Mouse (Mus musculus) forebrain, embryonic 14.5 days (tissue): ENCODE results near the gene Qrich2. TPM values are rescaled to one million over a fixed set of nuclear protein-coding genes. Genes with fewer than 3 reads are reported as not detected.
"Not testable (repeated sequence)": the region's sequence is repeated elsewhere in the genome, so short reads cannot be mapped to it uniquely, and the experiment has no call there.

Source experiments
- ATAC-seq: fragments of 200-750 bp; cut with Nextera tagmentation; 2 replicates; pipeline ENCODE4 v1.8.0; 2017; ENCODE audit warnings: mild to moderate bottlenecking, moderate library complexity
- DNase-seq: peaks from one replicate; pipeline ENCODE4 v3.0.0-alpha.2; 2015; ENCODE audit warnings: low spot score
- H3K27ac ChIP-seq: fragments of 300-500 bp; sonication (generic); 2 replicates; pipeline ENCODE4 v1.5.1; 2014; ENCODE audit warnings: low read depth, mild to moderate bottlenecking, control low read depth, low read length, moderate library complexity
- H3K27me3 ChIP-seq: fragments of 300-500 bp; sonication (generic); replicated peaks from 2 replicates; pipeline ENCODE4 v1.6.1; 2014; ENCODE audit warnings: low read length, control low read depth, mixed read lengths; ENCODE audit not compliant: control insufficient read depth, insufficient read depth
- H3K36me3 ChIP-seq: fragments of 300-500 bp; sonication (generic); 2 replicates; pipeline ENCODE4 v1.6.1; 2014; ENCODE audit warnings: low read length, control low read depth; ENCODE audit not compliant: control insufficient read depth, insufficient read depth
- H3K4me1 ChIP-seq: fragments of 300-500 bp; sonication (generic); 2 replicates; pipeline ENCODE4 v1.6.1; 2014; ENCODE audit warnings: antibody characterized with exemption, low read length, control low read depth; ENCODE audit not compliant: control insufficient read depth, insufficient read depth
- H3K4me2 ChIP-seq: fragments of 300-500 bp; sonication (generic); 2 replicates; pipeline ENCODE4 v1.6.1; 2014; ENCODE audit warnings: mild to moderate bottlenecking, control low read depth, low read length
- H3K4me3 ChIP-seq: fragments of 300-500 bp; sonication (generic); 2 replicates; pipeline ENCODE4 v1.5.1; 2014; ENCODE audit warnings: low read depth, low read length, control low read depth
- H3K9ac ChIP-seq: fragments of 300-500 bp; sonication (generic); 2 replicates; pipeline ENCODE4 v1.6.1; 2014; ENCODE audit warnings: mild to moderate bottlenecking, low read length, control low read depth, moderate library complexity
- H3K9me3 ChIP-seq: fragments of 300-500 bp; sonication (generic); replicated peaks from 2 replicates; pipeline ENCODE4 v1.6.1; 2016; ENCODE audit warnings: low read length, control low read depth, mixed read lengths; ENCODE audit not compliant: control insufficient read depth
- WGBS: fragments of 180-500 bp; shearing (Covaris S2); extraction: QIAGEN DNeasy Blood & Tissue Kit; methylation state at CpG from one replicate; pipeline ENCODE4 v1.1.7; 2014; 5-methylcytosine and 5-hydroxymethylcytosine counted together
- polyA plus RNA-seq: library from polyadenylated mRNA; unstranded; fragments of >200 nt; fragmentation: Nextera tagmentation; extraction: Ambion mirVana; gene quantifications from 2 replicates; pipeline ENCODE4 v1.2.1, GENCODE M21; 2014

Qrich2 gene
- polyA plus RNA-seq, 1 experiment from 2014 or later = not detected

DNA sequence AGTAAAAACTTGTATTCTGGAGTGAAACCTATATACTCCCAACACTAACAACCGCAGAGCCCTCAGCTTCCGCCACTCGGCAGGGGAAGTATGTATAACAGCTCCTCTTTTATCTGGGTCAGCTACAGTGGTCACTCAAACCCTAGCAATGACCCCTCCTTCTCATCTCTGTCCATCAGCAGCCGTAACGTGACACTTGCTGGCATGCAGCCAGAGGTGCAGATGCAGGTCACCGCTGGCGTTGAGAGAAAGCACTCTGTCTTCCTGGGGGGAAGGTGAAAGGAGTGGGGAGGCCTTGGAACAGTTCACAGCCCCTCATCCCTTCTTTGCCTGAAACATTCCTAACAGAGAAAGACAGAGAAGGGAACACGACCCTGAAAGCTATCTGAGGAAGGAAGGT is 13.8 kb upstream of the Qrich2 start:
- Histone ChIP-seq H3K4me3 (no peak overlapping the region), H3K9me3 (no peaks in the 10 kb centered on the region), H3K4me2 (no peak overlapping the region), H3K36me3 (peaks cover 95% of the 10 kb centered on the region), H3K27me3 (no peaks in the 10 kb centered on the region), H3K4me1 (no peaks in the 10 kb centered on the region), H3K9ac (no peak overlapping the region), H3K27ac (no peak overlapping the region)
- DNase-seq (no peak), ATAC-seq (no peak)
- WGBS = 74% methylated on average over 8 of the region's 8 CpGs

DNA sequence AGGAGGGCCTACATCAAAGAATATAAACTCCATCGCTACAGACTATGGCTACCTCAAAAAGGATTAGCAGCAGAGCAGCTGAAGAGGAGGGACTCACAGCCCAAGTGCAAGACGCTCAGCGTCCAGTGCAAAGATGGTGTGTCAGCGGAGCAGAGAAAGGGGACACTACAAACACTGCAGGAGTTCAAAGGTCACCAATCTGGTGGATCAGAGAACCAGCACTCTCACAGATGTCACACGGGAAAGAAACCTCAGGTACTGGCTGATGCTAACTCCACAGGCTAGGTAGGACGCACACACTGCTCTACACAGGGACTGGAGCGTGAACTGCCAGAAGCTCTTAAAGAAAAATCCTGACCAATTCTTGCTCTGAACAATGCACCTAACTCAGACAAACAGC is 12.9 kb upstream of the Qrich2 start:
- Histone ChIP-seq H3K9ac (no peak overlapping the region), H3K36me3 (peaks cover 92% of the 10 kb centered on the region), H3K4me2 (no peak overlapping the region), H3K27me3 (no peaks in the 10 kb centered on the region), H3K4me1 (no peaks in the 10 kb centered on the region), H3K27ac (no peak overlapping the region), H3K9me3 (no peaks in the 10 kb centered on the region), H3K4me3 (no peak overlapping the region)
- WGBS = 87% methylated on average over 7 of the region's 7 CpGs
- no peak for ATAC-seq
- no peak for DNase-seq

DNA sequence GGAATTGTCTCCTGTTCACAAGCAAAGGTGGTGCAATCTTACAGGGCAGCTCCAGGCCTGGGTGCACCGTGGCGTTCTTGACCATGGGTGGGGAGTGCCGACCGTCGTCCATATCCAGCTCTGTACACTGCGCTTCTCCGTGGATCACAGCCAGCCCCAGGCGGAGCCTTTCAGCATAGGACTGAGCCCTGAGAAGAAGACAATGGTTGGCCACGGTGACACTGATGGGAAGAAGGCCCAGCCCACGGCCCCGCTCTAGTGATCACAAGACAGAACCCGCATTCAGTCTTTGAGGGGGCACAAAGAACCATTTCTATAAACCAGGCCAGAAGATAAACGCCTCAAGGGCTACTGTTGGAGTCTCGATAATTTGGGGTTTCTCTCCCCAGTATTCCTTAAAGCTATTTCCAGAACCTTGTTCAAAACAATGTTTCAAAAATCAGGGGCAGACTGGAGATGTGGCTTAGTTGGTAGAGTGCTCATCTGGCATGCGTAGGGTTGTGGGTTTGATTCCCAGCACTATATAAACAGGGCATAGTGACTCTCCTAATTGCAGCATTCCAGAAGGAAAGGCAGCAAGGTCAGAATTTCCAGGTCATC is 11.2 kb upstream of the Qrich2 start:
- DNase-seq = no peak
- 88% methylated on average over 15 of the region's 15 CpGs for WGBS

DNA sequence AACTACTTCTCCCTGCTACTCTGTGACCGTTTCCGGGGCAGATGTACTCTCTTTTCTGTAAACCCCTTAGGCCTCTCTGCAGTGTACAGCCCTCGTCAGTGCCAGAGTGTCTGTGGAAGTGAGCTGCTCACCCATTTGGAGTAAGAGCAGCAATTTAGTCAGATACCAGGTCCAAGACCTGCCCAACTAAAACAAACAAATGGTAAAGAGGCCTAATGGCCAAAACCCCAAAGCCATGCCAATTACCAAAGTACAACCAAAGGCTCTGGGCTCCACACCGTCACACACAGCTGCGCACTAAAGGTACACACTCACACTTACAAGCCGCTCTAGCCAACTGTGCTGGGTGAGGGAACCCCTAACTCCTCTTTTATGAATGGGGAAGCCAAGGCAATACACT is 10.7 kb upstream of the Qrich2 start:
- 90% methylated on average over 6 of the region's 6 CpGs for WGBS
- Histone ChIP-seq H3K9ac (no peak overlapping the region), H3K27me3 (no peaks in the 10 kb centered on the region), H3K27ac (no peak overlapping the region; the same call in 1 of the 2 replicates), H3K9me3 (no peaks in the 10 kb centered on the region), H3K4me2 (no peak overlapping the region), H3K36me3 (peaks cover 96% of the 10 kb centered on the region), H3K4me1 (no peaks in the 10 kb centered on the region), H3K4me3 (no peak overlapping the region)
- ATAC-seq (no peak), DNase-seq (no peak)

More for the DNA sequence above, 11.2 kb upstream of the Qrich2 start:
- Histone ChIP-seq H3K36me3 (peaks cover 96% of the 10 kb centered on the region), H3K27me3 (no peaks in the 10 kb centered on the region), H3K9me3 (no peaks in the 10 kb centered on the region), H3K4me2 (no peak overlapping the region), H3K9ac (no peak overlapping the region), H3K4me3 (no peak overlapping the region), H3K4me1 (no peaks in the 10 kb centered on the region), H3K27ac (no peak overlapping the region)
- ATAC-seq = no peak

DNA sequence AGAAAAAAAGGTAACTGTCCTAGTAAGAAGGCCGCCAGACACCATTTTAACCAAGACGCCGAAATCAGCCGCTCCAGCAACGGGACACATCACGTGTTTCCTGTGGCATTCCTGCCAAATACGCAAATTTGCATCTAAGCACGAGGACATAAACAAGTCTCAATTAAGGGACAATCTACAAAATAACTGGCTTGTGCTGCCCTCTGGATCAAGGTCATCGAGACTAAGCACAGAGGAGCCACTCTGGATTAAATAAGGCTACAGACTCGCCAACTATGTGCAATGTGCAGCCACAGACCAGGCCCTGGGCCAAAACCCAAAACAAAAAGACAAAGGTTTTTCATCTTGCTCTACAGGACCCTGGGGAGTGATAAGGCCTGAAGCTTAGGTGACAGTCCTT is 10.0 kb upstream of the Qrich2 start:
- no peaks in the 10 kb centered on the region for H3K27me3 ChIP-seq
- DNase-seq = peak; percentile 37
- peaks cover 96% of the 10 kb centered on the region for H3K36me3 ChIP-seq
- H3K4me1 ChIP-seq = no peaks in the 10 kb centered on the region
- no peak overlapping the region for H3K9ac ChIP-seq
- no peak for ATAC-seq
- WGBS = 76% methylated on average over 10 of the region's 10 CpGs
- no peak overlapping the region for H3K4me3 ChIP-seq
- H3K4me2 ChIP-seq = no peak overlapping the region
- H3K9me3 ChIP-seq = no peaks in the 10 kb centered on the region
- no peak overlapping the region for H3K27ac ChIP-seq

DNA sequence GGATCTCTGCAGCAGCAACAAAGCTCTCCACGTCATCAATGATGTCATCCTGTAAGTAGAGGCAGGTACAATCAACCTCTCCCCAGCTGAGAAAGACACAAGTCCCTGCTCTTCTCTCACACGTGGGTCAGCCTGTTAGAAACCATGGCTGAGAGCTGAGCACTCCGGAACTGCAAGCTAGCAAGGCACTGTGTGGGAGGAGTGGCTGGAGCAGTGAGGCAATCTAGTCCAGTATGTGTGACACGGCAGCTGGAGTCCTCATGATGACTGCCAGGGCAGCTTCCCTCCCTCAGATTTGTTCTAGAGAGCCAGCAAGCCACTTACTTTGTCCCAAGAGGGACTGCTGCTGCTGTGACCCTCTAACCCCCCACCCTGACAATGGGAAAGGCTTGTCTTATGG is 6.2 kb upstream of the Qrich2 start:
- H3K27ac ChIP-seq = no peak overlapping the region
- no peaks in the 10 kb centered on the region for H3K27me3 ChIP-seq
- ATAC-seq (no peak), DNase-seq (no peak)
- H3K4me3 ChIP-seq = no peak overlapping the region
- no peaks in the 10 kb centered on the region for H3K9me3 ChIP-seq
- 81% methylated on average over 4 of the region's 4 CpGs for WGBS
- H3K9ac ChIP-seq = no peak overlapping the region
- no peak overlapping the region for H3K4me2 ChIP-seq
- peaks cover 75% of the 10 kb centered on the region for H3K36me3 ChIP-seq
- no peaks in the 10 kb centered on the region for H3K4me1 ChIP-seq

DNA sequence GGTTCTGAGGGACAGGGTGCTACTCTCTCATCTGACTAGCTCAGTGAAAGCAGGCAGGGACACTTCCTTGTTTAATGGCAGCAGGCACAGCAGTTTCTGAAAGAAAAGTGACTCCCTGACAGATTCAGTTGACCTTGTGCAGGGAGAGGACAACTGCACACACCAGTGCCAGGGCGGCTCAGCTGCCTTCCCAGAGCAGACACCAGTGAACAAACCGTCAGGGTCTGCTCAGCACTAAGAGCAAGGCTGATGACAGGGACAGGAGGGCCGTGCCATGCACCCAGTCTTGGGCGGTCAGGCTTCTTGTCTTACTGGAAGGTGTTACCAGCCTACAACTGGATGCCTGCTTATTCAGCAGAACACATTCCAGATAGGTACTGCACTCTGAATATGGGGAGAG is 4.9 kb upstream of the Qrich2 start:
- no peaks in the 10 kb centered on the region for H3K4me1 ChIP-seq
- no peak overlapping the region for H3K9ac ChIP-seq
- H3K4me2 ChIP-seq = no peak overlapping the region
- H3K4me3 ChIP-seq = no peak overlapping the region
- DNase-seq (no peak), ATAC-seq (no peak)
- peaks cover 61% of the 10 kb centered on the region for H3K36me3 ChIP-seq
- H3K9me3 ChIP-seq = no peaks in the 10 kb centered on the region
- H3K27ac ChIP-seq = no peak overlapping the region
- WGBS = 90% methylated on average over 4 of the region's 4 CpGs
- H3K27me3 ChIP-seq = no peaks in the 10 kb centered on the region

DNA sequence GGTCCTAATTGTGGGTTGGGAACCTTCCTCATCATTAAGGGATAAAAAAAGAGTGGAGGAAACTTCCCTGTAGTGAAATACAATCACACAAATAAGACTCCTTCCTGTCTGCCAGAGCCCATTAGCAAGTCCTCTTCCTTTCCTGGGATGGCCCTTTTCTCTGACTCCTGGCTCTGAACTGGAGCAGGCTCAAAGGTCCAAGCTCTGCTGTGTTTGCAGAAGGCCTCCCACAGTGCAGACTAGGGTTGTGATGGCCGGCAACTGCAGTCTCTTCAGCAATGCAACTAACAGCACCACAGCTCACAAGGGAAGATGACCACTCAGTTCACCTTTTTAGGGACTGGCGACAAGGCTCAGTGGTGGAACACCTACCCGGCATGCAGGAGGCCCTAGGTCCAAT is 4.2 kb upstream of the Qrich2 start:
- Histone ChIP-seq H3K9ac (no peak overlapping the region), H3K9me3 (no peaks in the 10 kb centered on the region), H3K36me3 (peaks cover 55% of the 10 kb centered on the region), H3K27me3 (no peaks in the 10 kb centered on the region), H3K4me3 (no peak overlapping the region), H3K27ac (no peak overlapping the region), H3K4me2 (no peak overlapping the region), H3K4me1 (no peaks in the 10 kb centered on the region)
- DNase-seq = no peak
- ATAC-seq = no peak
- WGBS = 67% methylated on average over 3 of the region's 3 CpGs

DNA sequence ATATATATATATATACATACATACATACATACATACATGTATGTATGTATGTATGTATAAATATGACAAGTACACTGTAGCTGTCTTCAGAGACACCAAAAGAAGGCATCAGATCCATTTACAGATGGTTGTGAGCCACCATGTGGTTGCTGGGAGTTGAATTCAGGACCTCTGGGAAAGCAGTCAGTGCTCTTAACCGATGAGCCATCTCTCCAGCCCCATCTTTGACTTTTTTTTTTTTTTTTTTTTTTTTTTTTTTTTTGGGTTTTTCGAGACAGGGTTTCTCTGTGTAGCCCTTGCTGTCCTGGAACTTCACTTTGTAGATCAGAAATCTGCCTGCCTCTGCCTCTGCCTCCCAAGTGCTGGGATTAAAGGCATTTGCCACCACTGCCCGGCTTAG is 2.3 kb upstream of the Qrich2 start:
- 82% methylated on average over 3 of the region's 3 CpGs for whole genome bisulfite sequencing
- not testable (repeated sequence) for DNase-seq

More for the DNA sequence above, 2.3 kb upstream of the Qrich2 start:
- ATAC-seq, H3K4me1 ChIP-seq, H3K27ac ChIP-seq, H3K9me3 ChIP-seq, H3K4me3 ChIP-seq, H3K9ac ChIP-seq, H3K4me2 ChIP-seq, H3K27me3 ChIP-seq: not testable (repeated sequence)
- peaks cover 39% of the 10 kb centered on the region for H3K36me3 ChIP-seq
